Mouse (Mus musculus) telencephalon, adult 2 months (tissue): ENCODE measurements around the gene Cab39.
A peak's percentile ranks its signal among the peaks of the same experiment; 100 is the strongest.
"Not testable (repeated sequence)": the region's sequence is repeated elsewhere in the genome, so short reads cannot be mapped to it uniquely, and the experiment has no call there.

Source experiments
- DNase-seq: peaks from one replicate; pipeline ENCODE4 v3.0.0-alpha.2; 2011; ENCODE audit warnings: low read depth, low spot score

The Cab39 gene

DNA sequence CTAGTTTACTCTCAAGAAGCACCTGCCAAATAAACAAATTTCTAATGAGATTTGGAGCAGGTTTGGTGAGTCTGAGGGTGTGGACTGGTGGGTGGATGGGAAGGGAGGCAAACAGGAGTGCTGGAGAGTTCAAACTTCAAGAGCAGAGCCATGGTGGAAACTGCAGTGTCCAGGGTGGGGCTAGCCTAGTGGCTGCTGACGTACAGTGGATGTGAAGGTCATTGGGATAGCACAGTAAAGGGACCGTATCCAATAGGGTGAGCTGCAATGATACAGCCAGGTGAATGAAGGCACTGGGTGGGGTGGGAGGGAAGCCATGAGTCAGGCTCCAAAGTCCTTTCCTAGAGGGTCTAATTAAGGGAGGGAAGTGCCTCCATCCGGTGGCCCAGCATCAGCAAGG is 2.7 kb upstream of the Cab39 start:
- DNase-seq = no peak

DNA sequence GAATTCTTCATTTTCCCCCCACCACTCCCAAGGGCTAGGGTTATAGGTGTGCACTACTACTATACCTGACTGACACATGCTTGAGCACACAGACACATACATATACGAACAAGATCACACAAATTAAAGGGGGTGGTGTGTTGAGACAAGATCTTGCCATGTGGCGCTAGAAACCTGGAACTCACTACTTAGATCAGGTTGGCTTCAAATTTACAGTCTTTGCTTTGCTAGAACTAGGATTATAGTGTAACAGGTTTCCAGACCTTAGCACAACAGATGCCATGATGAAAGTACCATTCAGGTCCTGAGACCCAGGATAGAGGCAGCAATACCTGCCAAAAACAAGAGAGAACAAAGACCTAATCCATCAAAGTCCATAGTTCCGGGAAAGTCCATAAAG is 1.8 kb upstream of the Cab39 start:
- DNase-seq = no peak

DNA sequence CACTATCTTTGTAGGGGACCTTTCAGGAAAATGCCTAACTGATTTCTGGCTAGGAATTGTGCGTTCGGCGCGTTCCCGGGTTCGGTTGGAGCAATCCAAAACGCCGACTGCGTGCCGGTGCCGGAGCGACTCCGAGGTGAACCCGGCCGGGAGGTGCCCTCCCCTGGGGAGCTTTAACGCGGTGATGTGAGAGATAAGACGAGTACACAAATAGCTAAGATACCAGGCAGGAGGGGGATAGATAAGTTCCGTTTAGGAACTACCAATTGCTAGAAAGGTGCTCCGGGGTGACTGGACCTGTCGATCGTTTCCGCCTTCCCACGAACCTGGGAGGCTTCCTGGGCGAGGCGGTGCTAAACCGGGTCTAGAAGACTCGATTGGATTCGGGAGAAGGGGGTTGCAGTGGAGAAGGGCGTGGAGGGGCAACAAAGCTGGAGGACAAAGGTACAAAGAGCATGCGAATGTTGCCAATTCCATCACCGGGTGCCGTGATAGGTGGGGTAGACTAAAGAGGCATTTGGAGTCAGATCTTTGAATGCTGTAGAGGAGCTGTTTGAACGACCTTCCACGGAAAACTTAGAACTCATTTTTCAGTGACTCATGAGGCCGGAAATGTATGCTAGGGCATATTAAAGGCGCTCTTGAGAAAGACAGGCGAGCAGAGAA is 998 bp downstream of the Cab39 start:
- DNase-seq = no peak

DNA sequence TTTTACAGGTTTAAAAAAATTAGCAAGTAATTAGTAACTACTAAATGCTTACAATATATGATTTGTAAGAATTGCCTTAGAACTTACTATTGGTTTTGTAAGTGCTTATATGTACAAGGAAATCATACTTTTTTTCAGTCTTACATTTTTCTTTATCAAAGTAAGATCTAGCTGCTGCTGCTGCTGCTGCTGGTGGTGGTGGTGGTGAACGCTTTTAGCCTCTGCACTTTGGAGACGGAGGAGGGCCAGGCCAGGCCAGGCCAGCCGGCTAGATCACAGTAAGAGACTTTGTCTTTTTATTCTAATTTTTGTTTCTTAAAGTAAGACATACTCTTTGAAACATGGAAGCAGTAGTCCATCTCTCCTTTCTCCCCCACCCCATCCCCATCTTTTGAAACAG is 2.0 kb downstream of the Cab39 start:
- DNase-seq = no peak

DNA sequence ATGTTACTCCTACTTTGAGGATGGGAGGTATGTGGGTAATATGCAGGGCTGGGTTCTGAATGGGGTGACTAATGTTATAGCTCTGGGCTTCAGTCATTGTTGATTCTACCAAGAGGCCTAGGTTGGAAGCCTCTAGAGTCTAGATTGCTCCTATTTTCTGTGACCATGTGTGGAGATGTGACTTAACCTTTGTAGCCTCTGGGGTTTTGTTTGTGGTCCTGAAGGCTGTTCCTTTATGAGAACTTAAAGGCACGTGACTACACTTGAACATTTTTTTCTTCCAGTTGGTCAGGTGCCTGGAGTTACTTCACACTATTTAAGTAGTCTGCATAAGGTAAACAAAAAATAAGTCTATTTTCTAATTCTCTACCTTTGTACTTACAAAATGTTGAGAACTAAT is 6.5 kb downstream of the Cab39 start:
- DNase-seq = no peak

DNA sequence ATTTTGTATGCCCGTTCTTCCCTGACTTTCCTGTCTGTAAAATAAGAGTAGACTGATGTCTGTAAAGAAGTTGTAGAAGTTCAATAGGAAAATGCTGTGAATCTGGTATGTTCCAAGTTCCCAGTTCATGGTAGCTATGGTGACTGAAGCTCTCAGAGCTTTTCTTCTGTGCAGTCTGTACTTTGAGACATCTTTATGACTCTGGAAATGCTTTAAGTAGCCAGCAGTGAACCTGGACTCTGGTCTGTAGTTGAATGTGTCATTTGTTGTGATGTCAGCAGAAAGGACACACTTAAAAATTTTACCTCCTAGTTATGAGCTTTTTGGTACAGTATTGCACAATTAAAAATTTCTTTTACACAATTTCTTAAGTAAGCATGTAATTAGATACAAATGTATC is 9.3 kb downstream of the Cab39 start:
- no peak for DNase-seq

DNA sequence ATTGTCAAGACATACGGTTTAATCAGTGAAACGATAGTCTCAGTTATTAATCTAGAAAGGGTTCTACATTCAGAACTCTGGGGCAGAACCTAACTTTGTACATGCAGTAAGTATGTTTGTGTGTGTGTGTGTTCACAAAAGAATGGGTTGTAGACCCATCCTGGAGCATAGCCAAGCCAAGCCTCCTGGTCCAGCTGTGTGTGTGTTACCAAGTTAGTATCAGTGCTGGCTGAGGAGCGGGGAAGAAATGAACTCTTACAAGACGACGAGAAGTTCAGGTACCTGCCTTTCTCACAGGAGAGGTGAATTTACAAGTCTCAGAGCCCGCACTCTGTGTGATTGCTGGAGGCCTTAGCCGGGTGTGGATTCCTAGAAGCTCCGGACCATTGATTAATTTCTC is 11.3 kb downstream of the Cab39 start:
- DNase-seq = no peak

DNA sequence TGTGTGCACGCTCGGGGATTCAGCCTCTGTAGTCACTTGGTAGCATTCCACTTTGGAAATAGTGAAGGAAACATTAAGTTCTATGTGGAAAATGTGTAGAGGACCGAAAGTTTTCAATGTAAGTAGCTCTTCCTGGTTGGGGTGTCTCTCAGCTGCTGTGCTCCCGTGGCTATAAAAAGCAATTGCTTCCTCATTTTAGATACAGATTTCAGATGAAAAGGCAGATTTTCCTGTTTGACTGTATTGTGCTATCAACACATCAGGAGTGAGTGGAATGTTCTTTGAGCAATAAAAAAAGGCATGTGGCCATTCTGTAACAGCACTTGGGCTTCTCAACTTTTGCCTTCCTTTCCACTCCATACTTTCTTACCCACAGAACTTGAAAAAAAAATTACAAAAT is 16.0 kb downstream of the Cab39 start:
- no peak for DNase-seq

DNA sequence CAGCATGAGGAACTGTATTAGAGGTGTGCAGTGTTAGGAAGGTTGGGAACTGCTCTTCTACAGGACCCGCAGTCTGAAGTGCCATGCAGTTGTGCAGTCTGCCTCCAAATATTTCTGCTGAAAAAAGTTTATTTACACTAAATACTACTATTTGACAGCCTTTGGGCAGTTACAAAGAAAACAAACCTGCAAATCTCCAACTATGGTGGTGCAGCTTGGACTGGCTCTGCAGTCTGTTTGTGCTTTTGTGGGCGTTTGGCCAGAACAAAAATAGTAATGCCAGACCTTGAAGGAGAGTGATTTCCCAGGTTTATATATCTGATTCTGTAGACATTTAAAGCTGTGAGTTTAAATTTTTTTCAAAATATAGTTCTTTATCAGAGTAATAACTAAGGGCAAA is 17.1 kb downstream of the Cab39 start:
- DNase-seq = no peak

- no peak for DNase-seq
Measured at GRCm38 (mm10) chr1:85810787-85811186, 17.5 kb downstream of the Cab39 start.

GRCm38 (mm10) chr1:85814213-85814612 is 21.0 kb downstream of the Cab39 start:
- DNase-seq = not testable (repeated sequence)

- DNase-seq = no peak
Measured at GRCm38 (mm10) chr1:85818121-85818520, 24.9 kb downstream of the Cab39 start.

DNA sequence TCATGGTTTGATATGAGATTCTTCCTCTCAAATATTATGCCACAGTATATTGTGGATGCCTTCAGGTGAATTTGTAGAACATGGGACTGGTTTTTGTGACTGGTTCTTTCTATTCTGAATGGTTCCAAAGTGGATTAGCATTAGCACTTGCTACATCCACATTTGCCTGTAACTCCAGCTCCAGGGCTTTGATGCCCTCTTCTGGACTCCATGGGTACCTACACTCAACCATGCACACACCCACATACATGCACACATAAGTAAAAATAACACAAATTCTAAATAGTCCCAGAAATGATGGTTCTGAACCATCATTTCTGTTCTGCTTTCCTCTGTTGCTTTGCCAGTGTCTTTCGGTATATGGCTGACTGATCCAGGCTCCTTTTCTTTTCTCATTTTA is 26.5 kb downstream of the Cab39 start:
- no peak for DNase-seq

- peak; percentile 29 for DNase-seq
Measured at GRCm38 (mm10) chr1:85822239-85822638, 29.0 kb downstream of the Cab39 start.

DNA sequence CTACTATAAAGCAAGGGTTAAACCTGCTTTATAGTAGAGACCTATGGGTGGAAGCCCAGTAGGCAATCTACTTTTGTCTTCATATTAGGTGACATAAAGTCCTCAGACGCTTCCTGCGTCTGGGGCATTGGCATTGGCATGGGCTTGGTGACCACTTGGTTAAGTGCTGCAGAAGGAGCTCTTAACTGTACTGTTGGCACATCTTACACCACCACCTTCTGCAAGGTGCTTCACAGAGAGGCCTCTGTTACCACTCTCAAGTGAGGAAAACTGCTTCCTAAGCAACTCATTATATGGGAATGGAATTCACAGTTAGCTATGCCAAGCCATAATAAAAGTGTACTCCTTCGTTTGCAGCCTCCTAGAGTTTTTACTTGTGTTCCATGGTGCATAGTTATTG is 31.7 kb downstream of the Cab39 start:
- DNase-seq = no peak

DNA sequence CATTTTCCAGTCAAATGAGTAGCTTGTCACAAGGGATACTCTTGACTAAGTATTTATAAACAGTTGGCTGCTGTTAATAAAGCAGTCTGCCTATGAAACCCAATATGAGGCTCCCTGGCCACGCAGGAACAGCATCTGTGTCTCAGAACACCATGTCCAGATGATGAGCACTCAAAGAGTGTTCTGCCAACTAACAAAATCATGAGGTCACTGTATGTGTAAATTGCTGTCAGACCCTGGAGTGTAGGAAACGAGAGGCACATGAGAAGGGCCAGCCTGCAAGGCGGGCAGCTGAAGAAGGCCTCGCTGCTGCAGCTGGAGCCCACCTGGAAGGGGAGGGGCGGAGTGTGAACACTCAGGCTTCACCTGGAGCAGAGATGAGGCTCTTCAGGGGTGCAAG is 33.9 kb downstream of the Cab39 start:
- DNase-seq = no peak

DNA sequence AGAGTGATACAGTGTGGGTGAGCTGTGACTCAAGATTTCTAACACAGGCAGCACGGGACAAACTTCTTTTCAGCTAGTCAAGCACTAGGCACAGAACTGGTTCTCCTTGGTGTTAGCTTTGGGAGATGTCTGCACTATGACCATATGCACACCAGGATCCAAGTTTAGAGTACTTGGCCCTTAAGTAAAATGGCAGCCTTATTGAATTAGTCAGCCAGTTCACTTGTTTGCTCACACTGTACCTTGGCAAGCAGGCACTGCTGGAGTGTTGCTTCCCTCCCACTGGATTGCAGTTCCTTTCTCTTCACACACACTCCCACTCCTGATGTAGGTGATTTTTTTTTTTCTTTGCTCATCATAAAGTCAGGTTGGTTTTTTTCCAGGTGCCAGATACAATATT is 35.8 kb downstream of the Cab39 start:
- DNase-seq = peak; percentile 53

GRCm38 (mm10) chr1:85838056-85838455 is 44.8 kb downstream of the Cab39 start:
- no peak for DNase-seq

DNA sequence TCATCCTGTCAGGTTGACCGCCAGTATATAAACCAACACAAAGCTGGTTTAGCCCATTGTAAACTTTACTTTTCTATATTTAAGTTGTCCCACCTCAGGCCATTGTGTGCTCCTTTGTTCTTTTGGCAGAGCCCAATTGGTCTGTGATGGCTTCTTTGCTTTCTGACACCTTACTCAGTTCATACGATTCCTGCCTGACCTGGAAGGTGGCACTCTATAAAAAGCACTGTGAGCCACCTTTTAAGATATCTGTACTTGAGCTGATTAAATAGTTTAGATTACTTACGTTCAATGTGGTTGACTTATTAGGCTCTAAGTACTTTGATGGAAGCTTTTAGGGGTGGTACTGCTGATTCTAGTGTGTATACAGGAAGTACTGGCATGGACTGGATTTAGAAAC is 46.1 kb downstream of the Cab39 start:
- DNase-seq = no peak

- DNase-seq = no peak
Measured at GRCm38 (mm10) chr1:85839790-85840189, 46.5 kb downstream of the Cab39 start.

DNA sequence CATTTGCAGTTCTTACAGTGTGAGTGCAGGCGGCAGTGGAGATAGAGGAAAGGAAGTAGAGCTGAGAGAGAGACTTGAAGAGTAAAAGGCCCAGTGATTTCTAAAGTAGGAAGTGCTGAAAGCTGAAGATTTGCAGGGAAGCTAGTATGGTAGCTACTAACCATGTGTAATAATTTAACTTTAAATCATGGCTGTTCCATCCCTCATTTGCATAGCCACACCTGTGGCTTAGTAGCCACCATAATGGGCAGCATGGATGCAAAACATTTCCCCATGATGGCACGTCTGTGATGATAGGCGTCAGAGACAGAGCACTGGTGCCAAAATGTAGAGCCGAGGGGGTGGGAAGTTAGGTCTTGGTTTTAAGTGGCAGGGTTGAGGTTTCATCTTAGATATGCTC is 47.2 kb downstream of the Cab39 start:
- no peak for DNase-seq

DNA sequence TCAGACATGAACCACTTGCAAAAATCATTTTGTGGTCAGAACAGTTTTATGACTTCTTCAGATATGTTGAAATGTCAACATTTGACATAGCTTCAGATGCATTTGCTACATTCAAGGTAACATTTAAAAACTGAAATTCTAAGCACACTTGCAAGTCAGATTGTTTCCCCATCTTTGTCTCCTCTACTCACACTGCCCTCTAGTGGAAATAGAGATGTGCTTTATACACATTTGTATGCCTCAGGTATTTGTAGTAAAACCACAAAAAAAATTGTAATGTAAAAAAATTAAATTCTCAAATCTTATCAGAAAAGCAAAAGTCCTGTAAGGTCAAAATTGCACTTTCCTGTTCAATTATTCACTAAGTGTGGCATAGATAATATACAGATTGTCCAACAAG is 49.0 kb downstream of the Cab39 start:
- no peak for DNase-seq

- no peak for DNase-seq
Measured at GRCm38 (mm10) chr1:85843291-85843863, 50.1 kb downstream of the Cab39 start.

DNA sequence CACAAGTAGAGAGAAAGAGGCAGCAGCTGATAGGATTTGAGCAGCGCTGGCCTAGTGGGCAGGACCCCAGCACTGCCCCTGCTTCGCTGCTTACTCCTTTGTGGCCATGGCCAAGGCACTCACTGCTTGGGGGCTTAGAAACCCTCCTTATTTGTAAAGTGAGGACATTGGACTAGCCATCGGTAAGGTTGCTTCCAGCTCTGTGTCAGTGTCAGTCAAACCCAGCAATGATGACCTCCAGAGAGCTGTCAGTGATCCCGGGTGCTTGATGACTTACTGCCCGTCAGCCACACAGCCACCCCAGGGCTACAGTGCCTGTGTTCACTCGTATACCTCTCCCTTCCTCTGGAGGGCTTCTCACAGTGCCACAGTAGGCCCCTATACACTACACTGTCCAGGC is 51.7 kb downstream of the Cab39 start:
- no peak for DNase-seq
